Mouse (Mus musculus): ENCODE data around the gene Clptm1.

Clptm1 gene

GRCm38 (mm10) chr7:19663940-19664339 is 893 bp downstream of the Clptm1 start:
- peak; percentile 22 for DNase-seq

DNA sequence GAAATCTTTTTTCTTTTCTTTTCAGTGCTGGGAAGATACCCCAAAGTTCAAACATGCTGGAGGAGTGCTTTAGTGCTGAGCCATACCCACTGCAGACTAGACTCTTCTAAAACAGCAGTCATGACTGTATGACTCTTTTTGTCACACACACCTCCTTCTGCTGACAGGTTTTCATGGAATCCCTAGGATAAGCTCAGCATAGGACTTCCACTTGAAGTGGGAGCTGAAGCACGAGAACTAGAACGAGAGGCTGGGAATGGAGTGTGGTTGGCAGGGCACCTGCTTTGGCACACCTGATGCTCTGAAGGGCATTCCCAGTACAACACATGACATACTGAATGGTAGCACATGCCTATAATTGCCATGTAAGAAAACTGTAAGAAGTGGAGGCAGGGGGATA is 12.2 kb downstream of the Clptm1 start:
- no peak for DNase-seq

DNA sequence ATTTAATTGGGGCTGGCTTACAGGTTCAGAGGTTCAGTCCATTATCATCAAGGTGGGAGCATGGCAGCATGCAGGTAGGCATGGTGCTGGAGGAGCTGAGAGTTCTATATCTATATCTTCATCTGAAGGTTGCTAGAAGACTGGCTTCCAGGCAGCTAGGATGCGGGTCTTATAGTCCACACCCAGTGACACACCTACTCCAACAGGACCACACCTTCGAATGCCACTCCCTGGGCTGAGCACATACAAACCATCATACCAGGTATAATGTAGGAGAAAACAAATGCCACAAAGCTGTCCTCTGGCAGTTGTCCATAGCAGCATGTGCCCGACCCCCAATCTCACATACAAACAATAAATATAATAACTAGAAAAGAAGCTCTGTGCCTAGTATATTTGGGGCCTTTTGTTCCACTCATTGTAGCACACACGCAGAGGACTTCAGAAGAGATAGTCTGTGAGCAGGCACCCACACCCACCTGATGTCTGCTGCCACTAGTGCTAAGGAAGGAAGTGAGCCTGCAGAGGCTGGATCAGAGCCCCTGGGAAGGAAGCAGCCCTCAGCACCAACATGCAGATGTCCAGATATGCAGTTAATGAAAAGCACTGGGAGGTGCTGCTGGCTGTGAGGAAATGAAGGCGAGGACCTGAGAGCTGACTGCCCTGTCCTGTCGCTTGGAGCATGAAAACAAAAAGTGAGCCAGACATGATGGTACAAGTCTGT is 13.6 kb downstream of the Clptm1 start:
- DNase-seq = no peak

DNA sequence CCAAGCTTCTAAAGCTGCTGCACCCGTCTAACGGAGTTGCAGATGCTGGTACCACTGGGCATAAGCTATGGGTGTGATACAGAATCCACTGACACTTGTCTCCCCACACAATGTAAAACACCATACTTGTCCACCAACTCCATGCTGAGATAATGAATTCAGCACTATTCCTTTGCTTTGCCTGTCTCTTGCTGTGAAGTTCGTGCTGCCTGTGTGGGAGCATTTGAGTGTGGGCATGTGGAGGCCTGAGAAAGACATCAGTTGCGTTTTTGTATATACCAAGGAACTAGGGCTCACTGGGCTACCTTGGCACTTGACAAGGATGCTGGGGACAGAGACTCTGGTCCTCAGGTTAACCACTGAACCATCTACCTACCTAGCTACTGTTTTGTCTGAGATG is 23.6 kb downstream of the Clptm1 start:
- DNase-seq = no peak

- no peak for DNase-seq
These were observed 29.6 kb downstream of the Clptm1 start for GRCm38 (mm10) chr7:19635074-19635827.

- DNase-seq = no peak
These were observed 30.2 kb downstream of the Clptm1 start for GRCm38 (mm10) chr7:19634591-19634990.

- no peak for DNase-seq
These were observed 31.0 kb downstream of the Clptm1 start for GRCm38 (mm10) chr7:19633855-19634254.

GRCm38 (mm10) chr7:19633197-19633596 is 31.6 kb downstream of the Clptm1 start:
- DNase-seq = no peak

DNA sequence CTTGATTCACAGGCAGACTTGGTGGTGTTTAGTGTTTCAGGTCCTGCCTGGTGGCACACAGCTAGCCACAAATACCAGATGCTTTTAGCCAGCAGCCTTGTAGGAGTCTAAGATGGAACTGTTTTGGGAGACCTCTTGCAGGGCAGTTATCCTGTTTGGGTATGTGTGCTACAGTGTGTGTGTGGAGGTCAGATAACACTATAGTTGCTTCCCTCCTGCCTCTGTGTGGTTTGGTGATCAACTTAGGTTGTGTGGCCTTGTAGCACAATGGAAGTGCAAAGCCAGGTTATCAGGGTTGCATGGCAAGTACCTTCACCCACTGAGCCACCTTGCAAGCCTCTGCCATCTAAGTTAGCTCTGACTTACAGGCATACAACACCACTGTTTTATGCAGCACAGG is 32.1 kb downstream of the Clptm1 start:
- no peak for DNase-seq

GRCm38 (mm10) chr7:19632275-19632674 is 32.6 kb downstream of the Clptm1 start:
- no peak for DNase-seq

GRCm38 (mm10) chr7:19629361-19629734 is 35.5 kb downstream of the Clptm1 start, which contains the start of gene Relb:
TSS of gene Relb (minus strand) at chr7:19629438.
- peak; percentile 92 for DNase-seq

DNA sequence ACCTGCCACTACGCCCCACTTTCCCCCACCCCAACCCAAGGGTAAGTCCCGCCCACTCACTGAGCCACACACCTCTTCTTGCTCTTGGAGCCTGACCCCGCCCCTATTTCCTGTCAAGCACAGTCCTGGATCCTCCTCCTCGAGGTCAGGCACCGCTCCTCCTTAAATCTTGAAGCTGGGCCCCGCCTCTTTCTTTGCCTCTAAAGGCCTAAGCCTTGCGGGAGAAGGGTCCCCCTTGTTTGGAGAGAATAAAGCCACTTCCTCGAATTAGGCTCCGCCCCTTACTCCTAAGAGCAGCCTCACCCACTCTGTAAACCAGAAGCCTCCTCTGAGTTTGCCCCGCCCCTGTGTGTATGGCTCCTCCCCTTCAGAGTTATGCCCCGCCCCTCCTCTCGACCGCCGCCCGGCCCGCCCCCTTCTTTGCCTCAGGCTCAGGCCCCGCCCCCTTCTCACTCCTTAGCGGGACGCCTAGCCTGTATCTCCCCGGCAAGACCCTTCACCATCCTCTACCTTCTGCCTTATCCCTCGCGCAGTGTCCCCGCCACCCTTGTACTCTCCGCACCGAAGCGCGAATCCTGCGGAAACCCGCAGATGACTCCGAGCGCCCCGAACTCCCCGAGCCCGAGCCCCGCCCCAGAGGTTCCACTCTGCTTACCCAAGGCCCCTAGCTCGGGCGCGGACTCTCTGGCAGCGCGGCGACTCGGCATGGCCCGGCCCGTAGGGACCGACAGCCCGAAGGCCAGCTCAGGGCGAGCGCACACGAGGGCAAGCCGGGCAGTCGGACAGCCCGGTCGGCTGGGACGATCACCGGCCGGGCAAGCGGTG is 36.1 kb downstream of the Clptm1 start:
- peak; percentile 96 for DNase-seq

GRCm38 (mm10) chr7:19628192-19628535 is 36.7 kb downstream of the Clptm1 start:
- no peak for DNase-seq

- peak; percentile 14 for DNase-seq
These were observed 37.1 kb downstream of the Clptm1 start for GRCm38 (mm10) chr7:19627721-19628120.

GRCm38 (mm10) chr7:19623433-19623832 is 41.4 kb downstream of the Clptm1 start:
- DNase-seq = no peak

GRCm38 (mm10) chr7:19622241-19622640 is 42.6 kb downstream of the Clptm1 start:
- no peak for DNase-seq

DNA sequence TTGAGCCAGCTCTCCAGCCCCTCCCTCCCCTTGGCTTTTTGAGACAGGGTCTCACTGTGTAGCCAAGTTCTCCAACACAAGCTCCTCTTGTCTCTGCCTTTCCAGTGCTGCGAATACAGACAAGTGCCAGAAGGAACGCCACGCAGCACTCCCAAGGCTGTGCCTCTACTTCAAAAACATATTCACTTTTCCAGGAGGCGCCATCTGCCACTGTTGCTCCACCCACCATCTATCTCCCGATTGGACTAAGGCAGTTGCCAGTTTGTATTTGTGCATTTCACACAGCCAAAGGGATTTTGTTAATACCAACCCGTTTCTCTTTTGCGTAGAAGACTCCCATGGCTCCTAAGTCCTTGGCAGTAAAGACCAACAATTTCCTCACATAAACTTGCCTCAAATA is 44.0 kb downstream of the Clptm1 start:
- DNase-seq = no peak

GRCm38 (mm10) chr7:19619004-19619801 is 45.6 kb downstream of the Clptm1 start:
- DNase-seq = peak; percentile 69

DNA sequence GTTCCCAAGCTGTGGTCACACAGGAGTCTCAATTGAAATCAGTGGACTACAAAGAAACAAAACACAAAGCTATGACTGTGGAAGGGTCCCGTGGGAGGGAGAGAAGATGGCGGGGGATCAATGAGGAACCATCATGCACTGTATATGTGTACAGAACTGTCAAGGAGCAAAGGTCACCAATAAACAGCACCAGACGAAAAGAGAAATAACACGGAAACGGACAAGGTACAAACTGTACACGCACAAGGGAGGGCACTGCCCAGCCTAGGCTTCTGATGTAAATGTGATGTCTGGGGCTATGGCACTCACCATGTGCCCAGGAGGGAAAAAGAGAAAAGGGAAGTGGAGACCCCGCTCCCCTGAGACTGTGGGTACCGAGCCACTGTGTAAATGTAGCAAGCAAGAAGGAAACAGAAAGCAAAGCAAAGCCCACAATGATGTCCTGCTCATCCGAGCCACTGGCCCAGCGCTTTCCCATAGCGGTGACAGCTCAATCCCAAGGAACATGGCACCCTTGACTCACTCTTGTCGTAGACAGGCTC is 49.7 kb downstream of the Clptm1 start:
- DNase-seq = no peak

DNA sequence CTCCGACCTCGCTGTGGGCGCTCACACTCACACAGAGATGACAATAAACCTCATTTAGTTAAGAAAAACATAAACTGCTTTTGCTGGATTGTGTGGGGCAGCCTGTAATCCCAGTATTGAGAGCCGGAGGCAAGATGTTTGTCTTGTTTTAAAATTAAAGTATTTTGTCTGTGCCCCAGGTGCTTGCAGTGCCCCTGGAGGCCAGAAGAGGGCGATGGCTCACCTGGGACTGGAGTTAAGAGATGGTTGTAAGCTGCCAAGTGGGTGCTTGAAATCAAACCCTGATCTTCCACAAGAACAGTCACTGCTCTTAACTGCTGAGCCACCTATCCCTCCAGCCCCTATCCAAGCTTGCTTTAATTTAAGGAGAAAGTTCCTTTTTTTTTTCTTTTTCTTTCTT is 53.9 kb downstream of the Clptm1 start:
- no peak for DNase-seq

GRCm38 (mm10) chr7:19609641-19610332 is 55.0 kb downstream of the Clptm1 start:
- no peak for DNase-seq

DNA sequence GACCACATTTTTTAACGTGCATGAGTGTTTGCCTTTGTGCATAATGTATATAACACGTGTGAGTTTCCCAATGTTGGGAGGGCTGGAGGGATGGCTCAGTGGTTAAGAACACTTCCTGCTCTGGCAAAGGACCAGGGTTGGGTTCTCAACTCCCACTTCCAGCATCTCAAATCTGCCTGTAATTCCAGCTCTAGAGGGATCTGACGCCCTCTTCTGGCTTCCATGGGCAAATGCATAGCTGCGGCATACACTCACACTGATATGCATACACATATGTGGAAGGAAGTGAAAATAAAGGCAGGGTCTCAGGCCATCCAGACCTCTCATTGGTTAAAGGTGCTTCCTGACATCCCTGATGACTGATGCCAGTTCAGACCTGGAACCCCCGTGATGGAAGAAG is 57.5 kb downstream of the Clptm1 start:
- DNase-seq = no peak
